Mouse (Mus musculus): ENCODE measurements around the gene Dpm3.

The Dpm3 gene

DNA sequence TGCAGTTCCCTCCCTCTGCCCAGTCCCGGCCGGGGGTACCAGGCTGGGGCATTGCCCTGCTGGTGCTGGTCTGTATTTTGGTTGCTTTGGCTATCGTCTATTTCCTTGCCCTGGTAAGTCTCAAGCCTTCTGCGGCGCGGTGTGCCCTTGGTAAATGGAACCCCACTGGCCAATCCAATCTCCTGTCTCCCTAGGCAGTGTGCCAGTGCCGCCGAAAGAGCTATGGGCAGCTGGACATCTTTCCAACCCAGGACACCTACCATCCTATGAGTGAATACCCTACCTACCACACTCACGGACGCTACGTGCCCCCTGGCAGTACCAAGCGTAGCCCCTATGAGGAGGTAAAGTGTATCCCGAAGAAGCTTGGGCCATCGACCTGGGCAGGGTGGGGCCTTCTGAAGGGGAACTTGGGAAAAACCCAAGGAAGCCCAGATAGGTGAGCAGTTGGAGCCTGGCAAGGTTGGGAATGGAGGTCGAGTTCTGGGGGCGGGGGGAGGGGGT is 27.3 kb upstream of the Dpm3 start:
- DNase-seq (ENCODE audit: low read depth, low spot score): no peak

DNA sequence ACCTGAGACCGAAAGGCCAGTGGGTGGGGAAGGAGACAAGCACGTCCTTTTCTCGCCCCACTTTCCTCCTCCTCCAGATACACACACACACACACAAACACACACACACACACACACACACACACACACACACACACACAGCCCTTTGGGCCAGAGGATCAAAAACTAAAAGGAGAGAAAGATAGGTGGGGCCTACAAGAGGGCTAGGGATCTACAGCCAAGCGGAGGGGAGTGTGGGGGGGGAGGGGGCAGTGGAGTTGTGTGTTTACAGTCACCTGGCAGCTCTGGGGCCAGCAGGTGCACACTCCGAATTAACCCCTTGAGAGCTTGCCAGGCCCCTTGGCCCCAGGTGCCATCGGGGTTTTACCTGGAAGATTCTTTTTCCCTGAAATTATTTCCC is 26.5 kb upstream of the Dpm3 start:
- DNase-seq (ENCODE audit: low read depth, low spot score): no peak

DNA sequence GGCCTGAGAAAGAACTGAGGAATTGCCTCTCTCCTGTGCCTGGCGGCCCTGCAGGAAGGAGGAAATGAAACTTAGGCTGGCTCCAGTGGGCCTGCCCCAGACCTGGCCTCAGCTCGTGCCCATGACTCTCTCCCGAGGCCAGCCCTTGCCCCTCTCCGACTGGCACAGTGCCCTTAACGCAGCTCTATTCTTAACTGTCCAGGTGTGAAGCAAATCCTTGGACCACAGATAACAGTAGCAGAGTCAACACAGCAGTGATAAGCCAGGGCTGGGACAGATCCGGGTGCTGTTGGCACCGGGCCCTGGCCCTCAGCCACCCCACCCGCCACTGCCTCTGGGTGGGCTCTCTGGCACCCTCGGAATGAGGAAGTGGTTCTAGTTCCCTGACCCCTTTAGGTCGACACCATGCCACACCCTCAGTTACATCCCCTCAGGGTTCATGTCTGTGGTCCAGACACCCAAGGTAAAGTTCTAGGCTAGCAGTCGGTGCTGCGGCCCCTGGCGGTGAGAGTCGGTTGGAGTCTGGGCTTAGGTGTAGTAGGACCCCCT is 25.5 kb upstream of the Dpm3 start:
- no peak for DNase-seq (ENCODE audit: low read depth, low spot score)

DNA sequence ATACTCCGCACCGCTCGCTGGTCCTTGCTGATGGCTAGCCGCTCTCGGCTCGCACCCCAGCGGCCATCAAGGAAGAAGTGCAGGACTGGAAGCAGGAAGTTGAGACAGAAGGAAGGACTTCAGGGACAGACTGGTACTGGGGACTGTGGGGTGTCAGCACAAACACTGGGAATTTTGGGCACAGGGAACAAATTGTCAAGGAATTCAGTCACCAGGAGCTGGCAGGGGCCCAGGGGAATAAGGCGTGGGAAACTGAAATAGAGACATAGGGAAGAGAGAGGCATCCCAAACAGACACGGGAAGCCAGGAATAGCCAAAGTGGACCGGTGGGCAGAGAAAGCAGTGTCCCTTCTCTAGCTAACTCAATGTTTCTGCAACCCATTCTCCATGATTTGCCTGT is 22.6 kb upstream of the Dpm3 start:
- DNase-seq (ENCODE audit: low read depth, low spot score): no peak

DNA sequence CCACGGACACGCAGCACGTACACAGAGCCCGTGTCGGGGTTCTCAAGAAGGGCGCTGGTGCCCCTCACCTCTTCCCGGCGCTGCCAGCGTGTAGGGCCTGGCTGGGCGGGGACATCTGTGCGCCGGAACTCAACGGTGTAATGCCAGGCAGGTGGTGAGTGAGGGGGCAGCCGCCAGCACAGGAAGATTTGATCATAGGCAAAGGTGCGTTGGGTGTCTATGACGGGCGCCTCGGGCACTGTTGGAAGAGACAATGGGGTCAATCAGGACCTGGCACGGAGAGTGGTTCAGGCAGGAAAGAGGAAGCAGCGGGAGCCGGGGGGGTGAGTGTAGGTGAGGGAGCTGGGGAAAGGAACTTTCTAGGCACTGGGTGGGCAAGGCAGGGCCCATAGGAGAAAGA is 21.5 kb upstream of the Dpm3 start:
- DNase-seq (ENCODE audit: low read depth, low spot score): no peak

DNA sequence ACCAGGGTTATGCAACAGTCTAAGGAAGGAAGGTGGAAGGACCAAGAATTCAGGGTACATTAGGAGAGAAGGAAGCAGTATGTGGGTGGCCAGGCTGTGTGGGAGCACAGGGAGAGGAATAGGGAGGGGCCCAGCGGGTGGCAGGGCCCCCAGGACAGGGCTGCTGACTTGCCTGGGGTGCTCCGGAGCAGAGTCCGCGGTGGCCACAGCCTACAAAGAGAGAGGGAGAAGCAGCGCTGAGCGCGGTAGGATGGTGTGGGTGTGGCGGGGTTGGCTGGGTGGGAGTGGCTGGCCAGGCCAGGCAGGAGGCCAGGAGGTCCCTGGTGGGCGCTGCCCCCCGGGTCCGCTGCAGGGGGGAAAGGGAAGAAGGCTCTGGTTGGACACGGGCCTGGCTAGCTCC is 20.7 kb upstream of the Dpm3 start:
- DNase-seq (ENCODE audit: low read depth, low spot score): no peak

DNA sequence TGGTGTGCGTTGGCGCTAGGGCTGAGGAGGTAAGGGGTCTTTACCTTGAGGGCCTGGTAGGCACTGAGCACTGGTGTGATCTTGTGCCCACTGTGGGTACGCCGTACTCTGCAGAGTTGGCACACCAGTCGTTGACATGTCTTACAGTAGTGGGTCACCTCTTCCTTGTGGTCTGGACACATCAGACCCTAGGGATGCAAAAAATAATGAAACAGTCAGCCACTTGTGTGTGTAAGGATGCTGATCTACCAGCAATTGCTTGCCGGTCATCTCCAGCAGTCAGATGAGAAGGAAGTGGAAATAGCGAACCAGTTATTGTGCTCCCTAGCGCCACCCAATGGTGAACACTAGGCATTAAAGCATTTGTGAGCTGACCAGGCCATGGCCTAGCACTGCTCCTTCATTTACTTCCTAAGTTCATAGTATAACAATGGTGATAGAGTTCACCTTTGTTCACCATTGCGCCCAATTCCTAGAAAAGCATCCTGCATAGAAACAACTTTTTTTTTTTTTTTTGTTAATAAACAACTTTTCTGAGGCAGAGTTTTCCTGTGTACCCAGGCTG is 16.7 kb upstream of the Dpm3 start:
- DNase-seq (ENCODE audit: low read depth, low spot score): peak; percentile 55

DNA sequence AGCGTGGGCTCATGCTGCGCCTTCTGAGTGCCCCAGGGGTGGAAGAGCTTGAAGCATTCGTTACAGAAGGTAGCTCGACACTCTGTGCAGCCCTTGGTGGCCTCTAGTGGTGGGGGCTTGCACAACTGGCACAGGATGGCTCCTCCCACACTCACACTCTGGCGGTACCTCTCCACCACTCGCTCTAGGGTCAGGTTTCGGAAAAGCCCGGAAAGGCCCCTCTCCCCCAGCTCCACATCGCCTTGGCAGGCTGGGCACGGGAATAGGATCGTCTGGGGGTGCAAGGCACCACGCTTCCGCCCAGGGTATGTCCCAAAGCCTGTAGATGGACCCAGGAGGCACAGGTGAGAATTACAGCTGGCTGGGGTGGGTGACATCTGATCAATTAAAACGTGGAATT is 15.5 kb upstream of the Dpm3 start:
- DNase-seq (ENCODE audit: low read depth, low spot score): peak; percentile 75

DNA sequence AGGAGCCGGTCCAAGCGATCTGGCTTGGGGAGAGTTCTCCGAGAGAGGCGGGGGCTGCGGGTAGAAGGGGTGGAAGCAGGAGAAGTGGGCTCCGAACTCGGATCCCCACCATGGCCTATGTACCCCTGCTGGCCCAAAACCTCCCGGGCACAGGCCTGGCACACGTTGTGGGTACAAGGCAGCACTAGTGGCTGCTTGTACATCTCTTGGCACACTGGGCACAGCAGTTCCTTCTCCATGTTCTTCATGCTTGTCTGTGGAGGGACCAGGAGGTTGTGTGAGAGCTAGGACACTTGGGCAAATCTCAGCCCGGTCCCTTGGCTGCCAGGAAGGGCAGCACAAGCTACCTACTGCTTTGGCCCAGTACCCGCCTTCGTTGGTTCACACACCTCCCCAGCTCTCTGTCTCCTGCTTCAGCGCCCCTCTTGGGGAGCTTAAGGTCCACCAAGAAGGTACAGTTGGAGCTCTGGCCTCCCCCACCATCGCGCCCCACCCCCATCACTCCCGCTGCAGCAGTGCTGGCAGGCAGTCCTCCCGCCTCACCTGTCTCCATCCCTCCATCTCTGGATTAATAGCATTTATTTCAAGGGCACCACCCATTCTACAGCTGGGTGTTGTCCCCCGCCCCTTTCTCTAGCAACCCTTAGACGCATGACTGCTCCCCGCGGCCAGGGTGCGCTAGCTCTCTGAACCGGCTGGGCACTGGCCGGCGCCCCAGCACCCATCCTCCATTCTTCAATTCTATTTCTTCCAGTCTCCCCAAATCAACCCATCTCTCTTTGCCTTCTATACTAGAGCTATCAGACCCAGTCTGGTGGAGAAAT is 14.8 kb upstream of the Dpm3 start:
- no peak for DNase-seq (ENCODE audit: low read depth, low spot score)

DNA sequence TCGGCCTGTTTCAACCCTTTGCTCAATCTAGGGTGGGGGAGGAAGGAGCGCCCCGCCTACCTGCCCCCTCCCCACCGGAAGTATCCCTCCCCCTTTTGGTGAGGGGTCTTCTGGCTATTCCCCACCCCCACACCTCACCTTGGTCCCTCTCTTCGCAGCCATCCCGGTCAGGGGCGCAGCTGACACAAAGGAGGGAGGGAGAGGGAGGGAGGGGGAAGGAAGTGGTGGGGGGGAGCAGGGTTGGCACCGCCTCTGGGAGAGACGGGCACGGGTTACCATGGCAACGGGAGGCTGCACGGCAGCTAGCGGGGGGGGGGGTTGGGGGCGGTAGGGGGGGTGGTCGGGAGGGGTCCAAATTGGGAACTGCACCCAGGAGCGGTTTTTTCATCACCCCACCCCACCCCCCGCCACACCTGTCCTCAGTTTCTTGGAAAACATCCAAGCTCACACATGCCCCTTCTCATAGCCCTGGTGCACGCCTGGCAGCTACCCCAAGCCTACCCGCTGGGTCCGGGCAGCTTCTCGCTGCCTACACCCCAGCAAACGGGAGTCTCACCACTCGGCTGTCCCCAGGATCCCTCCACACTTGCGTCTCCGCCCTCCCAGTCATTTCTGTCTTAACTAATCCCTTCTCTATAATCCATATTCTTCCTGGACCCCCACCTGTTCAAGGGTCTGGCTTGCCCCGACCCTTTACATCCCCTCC is 14.0 kb upstream of the Dpm3 start:
- peak; percentile 43 for DNase-seq (ENCODE audit: low read depth, low spot score)

DNA sequence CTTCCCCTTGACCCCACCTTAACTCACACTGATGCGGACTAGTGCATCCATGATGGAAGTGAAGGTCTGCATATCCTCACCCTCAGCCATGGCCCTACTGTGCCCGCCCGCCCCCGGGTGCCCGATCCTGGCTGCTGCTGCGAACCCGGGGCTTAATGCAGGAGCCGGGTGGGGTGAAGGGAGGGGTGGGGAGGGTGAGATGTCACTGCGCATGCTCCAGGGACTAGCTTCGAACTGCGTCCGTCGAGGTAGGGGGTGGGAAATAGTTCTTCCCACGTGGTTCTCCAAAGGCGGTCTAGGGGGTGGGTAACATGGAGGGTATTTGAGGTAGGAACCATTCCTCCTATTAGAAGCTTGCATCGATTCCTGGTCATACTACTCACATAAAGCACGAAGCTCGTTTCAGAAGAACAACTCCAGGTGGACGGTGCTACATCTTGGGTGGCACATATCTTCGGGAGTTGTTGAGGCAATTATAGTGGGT is 13.4 kb upstream of the Dpm3 start, which contains the start of gene Krtcap2:
TSS of gene Krtcap2 (plus strand) at position 279 of the 484 bp plus-strand sequence.
- peak; percentile 39 for DNase-seq (ENCODE audit: low read depth, low spot score)

DNA sequence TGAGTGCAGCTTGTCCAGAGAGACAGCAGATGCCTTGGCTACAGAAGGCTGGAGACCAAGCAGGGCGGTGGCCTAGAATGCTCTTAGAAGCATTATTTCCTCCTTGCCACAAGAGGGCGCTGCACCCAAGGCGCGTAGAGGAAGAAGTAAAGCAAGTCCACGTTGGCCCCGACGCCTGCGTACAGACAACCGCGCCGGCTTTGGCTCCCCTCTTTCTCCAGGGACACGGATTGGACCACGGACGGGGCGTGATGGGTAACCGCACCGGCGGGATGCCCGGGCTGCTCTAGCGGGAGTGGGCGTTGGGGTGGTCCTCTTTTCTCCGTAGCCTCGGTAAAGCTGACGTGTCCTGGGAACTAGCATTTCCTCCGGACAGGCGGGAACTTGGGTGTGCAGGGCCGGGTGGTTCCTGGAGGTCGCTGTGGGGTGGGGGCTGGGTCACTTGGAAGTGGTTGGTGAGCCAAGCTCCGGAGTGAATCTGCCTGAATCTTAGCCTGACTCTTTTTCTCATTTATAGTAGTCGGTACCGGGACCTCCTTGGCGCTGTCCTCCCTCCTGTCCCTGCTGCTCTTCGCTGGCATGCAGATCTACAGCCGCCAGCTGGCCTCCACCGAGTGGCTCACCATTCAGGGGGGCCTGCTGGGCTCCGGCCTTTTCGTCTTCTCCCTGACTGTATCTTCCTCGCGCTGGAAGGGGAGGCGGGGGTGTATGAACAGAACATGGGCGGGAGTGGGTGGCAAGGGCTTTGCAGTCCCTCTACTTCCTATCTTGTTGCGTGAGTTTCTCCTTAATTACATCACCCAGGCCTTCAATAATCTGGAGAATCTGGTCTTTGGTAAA is 12.7 kb upstream of the Dpm3 start, which contains the start of gene Trim46:
TSS of gene Trim46 (minus strand) at position 49 of the 840 bp plus-strand sequence.
- DNase-seq (ENCODE audit: low read depth, low spot score): peak; percentile 90

DNA sequence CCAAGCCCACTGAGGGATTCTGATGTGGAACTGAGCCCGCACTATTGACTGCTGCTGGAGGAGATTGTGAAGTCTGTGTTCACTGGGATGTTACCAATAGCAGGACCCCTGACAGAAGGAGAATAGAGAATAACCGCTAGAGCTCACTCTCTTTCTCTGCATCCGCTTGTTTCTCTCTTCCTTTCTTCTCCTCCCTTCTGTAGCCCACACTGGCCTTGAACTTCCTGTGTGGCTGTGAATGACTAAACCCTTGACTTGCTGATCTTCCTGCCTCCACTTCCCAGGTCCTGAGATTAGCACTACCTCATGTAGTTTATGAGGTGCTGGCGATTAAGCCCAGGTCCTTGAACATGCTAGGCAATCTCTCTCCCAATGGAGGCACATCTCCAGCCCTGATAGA is 11.7 kb upstream of the Dpm3 start:
- no peak for DNase-seq (ENCODE audit: low read depth, low spot score)

DNA sequence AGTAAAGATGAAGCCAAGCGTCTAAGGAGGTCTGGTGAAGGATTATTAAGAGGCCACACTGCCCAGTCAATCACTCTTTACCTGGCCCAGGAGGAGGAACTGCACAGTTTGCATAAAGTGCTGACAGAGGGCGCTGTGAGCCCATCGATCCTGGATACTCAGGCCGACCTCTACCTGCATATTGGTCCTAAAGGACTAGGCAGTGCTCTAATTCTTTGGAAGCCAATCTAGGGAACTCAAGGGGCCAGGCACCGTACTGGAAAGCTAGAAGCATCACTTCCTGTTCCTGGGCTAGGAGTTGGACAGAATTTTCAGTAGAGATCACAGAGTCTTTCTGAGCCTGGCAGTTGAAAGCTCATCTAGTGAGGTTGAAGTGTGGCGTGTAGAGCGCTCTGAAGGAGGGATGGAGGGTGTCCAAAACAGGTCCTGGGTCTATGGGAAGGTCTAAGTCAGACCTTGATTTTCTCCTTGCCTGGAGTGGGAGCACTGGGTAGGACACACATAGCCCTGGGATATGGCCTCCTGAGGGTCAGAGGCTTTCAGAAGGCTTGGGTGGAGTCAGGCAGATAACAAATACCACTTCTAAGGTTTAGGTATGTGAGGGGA is 8.6 kb upstream of the Dpm3 start:
- peak; percentile 65 for DNase-seq (ENCODE audit: low read depth, low spot score)

DNA sequence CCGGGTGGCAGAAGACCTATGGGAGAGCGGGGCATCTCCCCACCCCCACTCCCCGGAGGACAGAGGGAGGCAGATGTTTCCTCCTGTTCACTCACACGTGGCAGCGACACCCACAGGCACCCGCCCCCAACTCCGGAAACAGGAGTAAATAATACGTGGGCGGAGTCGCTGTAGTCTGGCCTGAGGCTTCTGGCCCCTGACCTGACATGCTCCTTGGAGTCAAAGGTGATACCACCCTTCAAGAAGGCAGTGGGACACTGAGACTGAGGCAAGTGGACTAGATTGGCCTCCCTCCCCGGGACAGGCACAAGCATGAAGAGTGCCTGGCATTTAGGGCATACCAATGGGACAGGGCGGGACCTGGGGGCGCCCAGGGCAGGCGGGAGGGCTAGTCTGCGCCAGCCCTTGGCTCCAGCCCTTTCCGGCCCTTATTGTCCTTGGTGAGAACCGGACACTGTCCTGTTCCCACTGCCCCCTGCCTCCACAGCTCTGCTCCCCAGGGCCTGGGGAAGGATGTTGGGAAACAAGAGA is 7.7 kb upstream of the Dpm3 start:
- no peak for DNase-seq (ENCODE audit: low read depth, low spot score)

DNA sequence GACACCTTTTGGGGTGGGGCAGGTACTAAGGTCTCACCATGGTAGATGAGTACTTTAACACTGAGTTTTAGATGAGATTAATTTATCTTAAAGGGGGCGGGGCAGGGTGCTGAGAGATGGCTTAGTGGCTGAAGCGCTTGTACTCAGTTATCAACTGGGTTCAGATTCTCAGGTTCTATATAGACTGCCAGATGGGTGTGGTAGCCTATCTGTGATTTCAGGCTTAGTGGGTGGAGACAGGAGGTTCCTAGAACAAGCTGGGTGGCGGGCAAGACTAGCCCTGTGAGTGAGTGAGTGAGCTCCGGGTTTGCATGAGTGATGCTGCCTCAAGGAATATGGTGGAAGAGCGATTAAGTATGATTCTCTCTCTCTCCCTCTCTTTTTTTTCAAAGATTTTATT is 4.2 kb upstream of the Dpm3 start:
- DNase-seq (ENCODE audit: low read depth, low spot score): no peak

DNA sequence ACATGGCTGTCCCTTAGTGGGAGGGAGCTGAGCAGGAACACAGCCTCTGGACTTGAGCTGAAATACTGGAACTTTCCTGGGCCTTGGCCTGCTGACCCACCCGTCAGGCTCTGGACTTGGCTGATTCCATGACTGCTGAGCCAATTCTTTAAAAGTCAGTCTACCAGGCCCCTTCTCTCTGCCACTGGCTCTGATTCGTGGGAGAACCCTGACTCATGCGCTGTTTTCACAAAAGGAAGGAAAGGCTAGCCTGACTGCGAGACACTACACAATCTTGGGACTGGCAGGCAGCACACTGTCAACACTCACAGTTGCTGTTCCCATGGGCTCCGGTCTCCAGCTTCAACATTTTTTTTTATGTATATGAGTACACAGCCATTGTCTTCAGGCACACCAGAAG is 3.0 kb upstream of the Dpm3 start:
- DNase-seq (ENCODE audit: low read depth, low spot score): no peak

DNA sequence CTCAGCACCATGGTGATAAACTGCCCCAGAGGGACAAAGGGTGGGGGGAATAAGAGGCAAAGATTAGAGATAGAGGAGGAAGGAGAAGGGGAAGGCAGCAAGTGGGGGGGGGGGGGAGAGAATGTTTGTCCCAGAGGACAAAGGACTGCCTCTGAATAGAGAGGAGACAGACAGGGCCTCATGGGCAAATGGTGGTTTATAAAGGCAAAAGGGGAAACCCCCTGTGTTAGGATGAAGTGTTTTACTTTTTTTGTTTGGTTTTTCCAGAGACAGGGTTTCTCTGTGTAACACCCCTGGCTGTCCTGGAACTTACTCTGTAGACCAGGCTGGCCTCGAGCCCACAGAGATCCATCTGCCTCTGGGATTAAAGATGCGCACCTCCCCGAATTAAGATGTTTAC is 1.1 kb downstream of the Dpm3 start:
- DNase-seq (ENCODE audit: low read depth, low spot score): no peak

DNA sequence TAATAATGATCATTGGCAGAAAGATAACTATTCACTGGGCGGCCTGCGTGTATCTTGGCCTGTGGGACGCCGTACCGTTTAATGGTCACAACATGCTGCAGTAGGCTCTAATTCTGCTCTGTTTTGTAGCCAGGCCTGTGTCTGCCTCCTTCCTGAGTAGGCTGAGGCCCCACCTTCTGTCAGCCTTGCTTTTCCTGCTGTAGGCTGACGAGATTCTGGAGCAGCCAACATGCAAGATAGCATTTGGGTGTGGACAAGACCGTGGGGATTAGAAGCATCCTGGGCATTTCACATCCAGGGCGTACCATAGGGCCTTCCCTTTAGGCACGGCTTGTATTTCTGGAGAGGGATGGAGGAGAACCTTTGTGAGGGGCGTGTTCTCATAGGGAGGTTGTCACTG is 3.3 kb downstream of the Dpm3 start:
- DNase-seq (ENCODE audit: low read depth, low spot score): no peak

DNA sequence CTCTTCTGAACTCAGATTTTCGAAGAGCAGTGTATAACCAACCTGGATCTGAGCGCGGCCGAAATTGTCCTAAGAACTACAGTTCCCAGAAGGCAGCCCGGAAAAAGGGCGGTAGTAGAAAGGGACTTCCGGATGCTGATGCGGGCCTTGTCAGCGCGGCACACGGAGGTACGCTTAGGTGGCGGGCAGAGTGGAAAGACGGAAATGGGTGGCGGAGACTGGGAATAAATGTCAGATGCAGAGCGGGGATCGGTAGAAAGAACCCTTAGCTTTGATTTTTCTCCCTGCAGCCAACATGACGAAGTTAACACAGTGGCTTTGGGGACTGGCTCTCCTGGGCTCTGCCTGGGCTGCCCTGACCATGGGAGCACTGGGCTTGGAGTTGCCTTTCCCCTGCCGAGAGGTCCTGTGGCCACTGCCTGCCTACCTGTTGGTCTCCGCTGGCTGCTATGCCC is 7.3 kb downstream of the Dpm3 start:
- peak; percentile 84 for DNase-seq (ENCODE audit: low read depth, low spot score)

Data from forelimb bud, embryonic 11.5 days (tissue).